Mouse (Mus musculus): ENCODE results near the gene Baiap2l2.
"Not testable (repeated sequence)": the region's sequence is repeated elsewhere in the genome, so short reads cannot be mapped to it uniquely, and the experiment has no call there.

Baiap2l2 gene

GRCm38 (mm10) chr15:79261095-79261725 lies 24.1 kb downstream of the Baiap2l2 start:
- no peak for DNase-seq

- no peak for DNase-seq
Observed at GRCm38 (mm10) chr15:79258521-79258920, 26.8 kb downstream of the Baiap2l2 start.

- no peak for DNase-seq
Observed at GRCm38 (mm10) chr15:79254661-79255060, 30.7 kb downstream of the Baiap2l2 start, which contains the start of gene Slc16a8. Gene Slc16a8, minus strand, starts transcription at chr15:79254761.

GRCm38 (mm10) chr15:79252580-79252979 lies 32.8 kb downstream of the Baiap2l2 start:
- DNase-seq = no peak

- no peak for DNase-seq
Observed at GRCm38 (mm10) chr15:79251781-79252491, 33.4 kb downstream of the Baiap2l2 start.

- no peak for DNase-seq
Observed at GRCm38 (mm10) chr15:79251168-79251567, 34.2 kb downstream of the Baiap2l2 start.

- no peak for DNase-seq
Observed at GRCm38 (mm10) chr15:79250236-79250635, 35.1 kb downstream of the Baiap2l2 start.

- DNase-seq = no peak
Observed at GRCm38 (mm10) chr15:79245321-79245720, 40.0 kb downstream of the Baiap2l2 start.

- DNase-seq = no peak
Observed at GRCm38 (mm10) chr15:79244071-79244893, 41.1 kb downstream of the Baiap2l2 start.

GRCm38 (mm10) chr15:79243234-79244042 lies 41.9 kb downstream of the Baiap2l2 start:
- DNase-seq = peak; percentile 78 to 87

- no peak for DNase-seq
Observed at GRCm38 (mm10) chr15:79242574-79243233, 42.6 kb downstream of the Baiap2l2 start.

GRCm38 (mm10) chr15:79238036-79238435 lies 47.3 kb downstream of the Baiap2l2 start:
- DNase-seq = no peak

GRCm38 (mm10) chr15:79235268-79235667 lies 50.1 kb downstream of the Baiap2l2 start:
- no peak for DNase-seq

- peak; percentile 82 to 86 for DNase-seq
Observed at GRCm38 (mm10) chr15:79229058-79229821, 56.1 kb downstream of the Baiap2l2 start, which contains the start of the genes Pick1 and Gm49486. Gene Pick1, plus strand, starts transcription at chr15:79229173. Gene Gm49486, plus strand, starts transcription at chr15:79229391.

- DNase-seq = not testable (repeated sequence)
Observed at GRCm38 (mm10) chr15:79225780-79226179, 59.6 kb downstream of the Baiap2l2 start.

- DNase-seq = peak; percentile 43 to 79
Observed at GRCm38 (mm10) chr15:79224685-79225084, 60.7 kb downstream of the Baiap2l2 start.

- DNase-seq = no peak
Observed at GRCm38 (mm10) chr15:79223641-79224040, 61.7 kb downstream of the Baiap2l2 start.

GRCm38 (mm10) chr15:79219572-79219971 lies 65.8 kb downstream of the Baiap2l2 start:
- DNase-seq = no peak

GRCm38 (mm10) chr15:79216191-79216590 lies 69.1 kb downstream of the Baiap2l2 start:
- DNase-seq = no peak

- DNase-seq = no peak
Observed at GRCm38 (mm10) chr15:79213591-79213990, 71.7 kb downstream of the Baiap2l2 start.

Measured in spleen, adult 18-20 months (tissue).